Mouse (Mus musculus) lung, postnatal 36 days (tissue): ENCODE results near the gene Lhpp.

ENCODE experiments used
- DNase-seq: peaks from one replicate; pipeline ENCODE4 v3.0.0; 2022; ENCODE audit warnings: mixed read lengths

Gene Lhpp

GRCm38 (mm10) chr7:132682901-132683300 is 72.5 kb downstream of the Lhpp start:
- no peak for DNase-seq

GRCm38 (mm10) chr7:132683923-132684322 is 73.5 kb downstream of the Lhpp start:
- DNase-seq = no peak

GRCm38 (mm10) chr7:132686515-132686914 is 76.1 kb downstream of the Lhpp start:
- DNase-seq = peak; percentile 31

GRCm38 (mm10) chr7:132687897-132688296 is 77.5 kb downstream of the Lhpp start:
- no peak for DNase-seq

- peak; percentile 60 for DNase-seq
Measured at GRCm38 (mm10) chr7:132688721-132689120, 78.3 kb downstream of the Lhpp start.

GRCm38 (mm10) chr7:132689722-132690121 is 79.3 kb downstream of the Lhpp start:
- no peak for DNase-seq

- no peak for DNase-seq
Measured at GRCm38 (mm10) chr7:132690716-132691472, 80.5 kb downstream of the Lhpp start.

- no peak for DNase-seq
Measured at GRCm38 (mm10) chr7:132692719-132693118, 82.3 kb downstream of the Lhpp start.

GRCm38 (mm10) chr7:132693561-132693960 is 83.1 kb downstream of the Lhpp start:
- no peak for DNase-seq

GRCm38 (mm10) chr7:132697258-132697796 is 86.9 kb downstream of the Lhpp start:
- DNase-seq = no peak

GRCm38 (mm10) chr7:132698737-132699136 is 88.3 kb downstream of the Lhpp start:
- DNase-seq = no peak

- no peak for DNase-seq
Measured at GRCm38 (mm10) chr7:132699165-132699564, 88.7 kb downstream of the Lhpp start.

GRCm38 (mm10) chr7:132699639-132700038 is 89.2 kb downstream of the Lhpp start:
- no peak for DNase-seq

GRCm38 (mm10) chr7:132700107-132700506 is 89.7 kb downstream of the Lhpp start:
- DNase-seq = no peak

- peak; percentile 69 for DNase-seq
Measured at GRCm38 (mm10) chr7:132701412-132701811, 91.0 kb downstream of the Lhpp start.

GRCm38 (mm10) chr7:132702024-132702423 is 91.6 kb downstream of the Lhpp start:
- DNase-seq = no peak

- DNase-seq = no peak
Measured at GRCm38 (mm10) chr7:132702492-132703070, 92.1 kb downstream of the Lhpp start.

- DNase-seq = no peak
Measured at GRCm38 (mm10) chr7:132703515-132704309, 93.3 kb downstream of the Lhpp start.

- no peak for DNase-seq
Measured at GRCm38 (mm10) chr7:132704310-132704875, 94.0 kb downstream of the Lhpp start.

GRCm38 (mm10) chr7:132705130-132705529 is 94.7 kb downstream of the Lhpp start:
- no peak for DNase-seq

GRCm38 (mm10) chr7:132711579-132711978 is 101.1 kb downstream of the Lhpp start:
- no peak for DNase-seq

- DNase-seq = peak; percentile 79
Measured at GRCm38 (mm10) chr7:132712044-132712708, 101.7 kb downstream of the Lhpp start.
